ENCODE assay signal across 11 mouse cellular contexts in genomic region chr13:116311011-116311410, GRCm38 (mm10). TPM values are rescaled to one million over a fixed set of nuclear protein-coding genes. Genes with fewer than 3 reads are reported as not detected.
DNase-seq lines count a peak whose midpoint lies in the region; ATAC-seq lines count a peak whose summit lies in the region.
"Had no signal": no experiment of that assay in that cellular context is flagged by ENCODE, and none has a peak within 500 bp of the region (broad histone marks: within the 10 kb centered on the region; RNA-seq: fewer than 3 reads in every experiment).

No protein-coding gene starts in this region.

- no peaks in the 10 kb centered on the region for H3K36me3 ChIP-seq in liver, embryonic 11.5 days (ENCODE audit: control insufficient read depth, insufficient read depth, low read length)
- no peaks in the 10 kb centered on the region for H3K36me3 ChIP-seq in liver, embryonic 12.5 days
- no peaks in the 10 kb centered on the region for H3K36me3 ChIP-seq in forebrain, embryonic 10.5 days (replicated peaks)
- no peaks in the 10 kb centered on the region for H3K36me3 ChIP-seq in limb, embryonic 10.5 days

- H3K9me3 ChIP-seq in liver, embryonic 11.5 days (ENCODE audit: control insufficient read depth, low read length), result no peaks in the 10 kb centered on the region
- H3K9me3 ChIP-seq in liver, embryonic 12.5 days (replicated peaks), result no peaks in the 10 kb centered on the region
- no peaks in the 10 kb centered on the region for H3K9me3 ChIP-seq in forebrain, embryonic 10.5 days
- no peaks in the 10 kb centered on the region for H3K9me3 ChIP-seq in limb, embryonic 10.5 days (replicated peaks)

- H3K9ac ChIP-seq in liver, embryonic 11.5 days (ENCODE audit: low read depth, low read length), result no peak overlapping the region
- no peak overlapping the region for H3K9ac ChIP-seq in liver, embryonic 12.5 days

- peak overlapping the region; percentile 56; the same call in 1 of the 2 replicates for H3K4me3 ChIP-seq in liver, embryonic 11.5 days (ENCODE audit: low read depth, low read length)
- no peak overlapping the region for H3K4me3 ChIP-seq in liver, embryonic 12.5 days
- peak overlapping the region; percentile 67; the same call in 1 of the 2 replicates for H3K4me3 ChIP-seq in forebrain, embryonic 10.5 days
- peak overlapping the region; percentile 71 for H3K4me3 ChIP-seq in limb, embryonic 10.5 days
- H3K4me3 ChIP-seq: left cerebral cortex, adult 2 months had no signal

- H3K4me1 ChIP-seq in liver, embryonic 11.5 days (replicated peaks; ENCODE audit: control insufficient read depth, insufficient read depth, low read length), result no peaks in the 10 kb centered on the region
- peaks cover 8% of the 10 kb centered on the region; the same call in 1 of the 2 replicates for H3K4me1 ChIP-seq in liver, embryonic 12.5 days
- peaks cover 35% of the 10 kb centered on the region for H3K4me1 ChIP-seq in forebrain, embryonic 10.5 days
- peaks cover 25% of the 10 kb centered on the region for H3K4me1 ChIP-seq in limb, embryonic 10.5 days

- H3K4me2 ChIP-seq in liver, embryonic 11.5 days, result peak overlapping the region; percentile 10
- no peak overlapping the region for H3K4me2 ChIP-seq in liver, embryonic 12.5 days

- WGBS in liver, embryonic 11.5 days, result 20% methylated on average over 4 of the region's 4 CpGs
- 20% methylated on average over 4 of the region's 4 CpGs for WGBS in liver, embryonic 12.5 days (ENCODE audit: insufficient replicate concordance)
- WGBS in forebrain, embryonic 10.5 days, result 5% methylated on average over 4 of the region's 4 CpGs
- WGBS in limb, embryonic 10.5 days, result 11% methylated on average over 4 of the region's 4 CpGs

- no peak for DNase-seq in liver, embryonic 11.5 days (ENCODE audit: low spot score)
- no peak for DNase-seq in forebrain, embryonic 10.5 days (ENCODE audit: extremely low spot score, low spot score)
- no peak for DNase-seq in limb, embryonic 10.5 days (ENCODE audit: low spot score)
- peak; percentile 22 for DNase-seq in retina, postnatal 1 day
- DNase-seq in layer of hippocampus, adult 11-12 months (ENCODE audit: low spot score), result no peak
- no peak for DNase-seq in layer of hippocampus, adult 9-10 months (ENCODE audit: low spot score)
- DNase-seq: adrenal gland, adult 8-10 months; kidney, postnatal 36 days had no signal

- H3K27me3 ChIP-seq in liver, embryonic 11.5 days (replicated peaks; ENCODE audit: control insufficient read depth, insufficient read depth, low read length), result peaks cover 89% of the 10 kb centered on the region
- H3K27me3 ChIP-seq in liver, embryonic 12.5 days (replicated peaks), result peaks cover 90% of the 10 kb centered on the region
- H3K27me3 ChIP-seq in forebrain, embryonic 10.5 days (ENCODE audit: poor library complexity, severe bottlenecking), result peaks cover 100% of the 10 kb centered on the region
- peaks cover 93% of the 10 kb centered on the region for H3K27me3 ChIP-seq in limb, embryonic 10.5 days (ENCODE audit: low read depth, poor library complexity, severe bottlenecking)

- ATAC-seq in liver, embryonic 11.5 days (replicated peaks; ENCODE audit: low FRiP score), result no peak
- ATAC-seq in liver, embryonic 12.5 days, result no peak
- no peak for ATAC-seq in inflammation-experienced regulatory T-cells, adult 6 months

- no peak overlapping the region for H3K27ac ChIP-seq in liver, embryonic 11.5 days (ENCODE audit: low read depth, low read length)
- H3K27ac ChIP-seq in liver, embryonic 12.5 days, result no peak overlapping the region
- no peak overlapping the region for H3K27ac ChIP-seq in forebrain, embryonic 10.5 days
- no peak overlapping the region for H3K27ac ChIP-seq in limb, embryonic 10.5 days
- H3K27ac ChIP-seq: left cerebral cortex, adult 2 months had no signal

RNA-seq across cellular contexts. Expression of gene Isl1, which starts 1.5 kb away (rescaled TPM):
- 6.2 and 8.6 TPM in 2 replicates for polyA plus RNA-seq in liver, embryonic 11.5 days (2014; fragmentation: Nextera tagmentation; extraction: Ambion mirVana)
- 0.99 and 1.6 TPM in 2 replicates for polyA plus RNA-seq in liver, embryonic 12.5 days (2016; fragmentation: Nextera tagmentation; extraction: Ambion mirVana)
- polyA plus RNA-seq in forebrain, embryonic 10.5 days (2016; fragmentation: Nextera tagmentation; extraction: Ambion mirVana), result 9.5 and 9.6 TPM in 2 replicates
- polyA plus RNA-seq in limb, embryonic 10.5 days (2016; fragmentation: Nextera tagmentation; extraction: Ambion mirVana), result 11.4 and 13.3 TPM in 2 replicates
- not detected for polyA plus RNA-seq in inflammation-experienced regulatory T-cells, adult 6 months (2017; shearing (Covaris generic))
